Mouse (Mus musculus): ENCODE results near the gene Pdpn.

Gene Pdpn

DNA sequence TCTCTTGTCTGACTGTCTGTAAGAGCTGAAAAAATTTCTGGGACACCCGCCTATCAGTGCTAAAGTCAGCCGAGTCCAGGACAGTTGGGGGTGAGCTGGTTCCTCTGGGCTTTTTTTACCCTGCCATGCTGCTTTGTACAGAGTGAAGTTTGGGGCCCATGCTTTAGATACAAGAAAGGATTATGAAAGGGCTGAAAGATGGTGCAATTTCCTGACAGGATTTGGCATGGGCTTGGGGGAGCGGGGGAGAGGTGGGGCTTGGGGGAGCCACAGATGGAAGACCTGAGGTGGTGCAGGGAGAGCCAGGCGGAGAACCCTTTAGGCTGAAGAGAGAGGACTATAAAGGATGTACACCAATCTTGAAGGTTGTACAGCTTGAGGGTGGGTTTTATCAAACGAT is 60.2 kb downstream of the Pdpn start:
- no peak for DNase-seq (ENCODE audit: low spot score)

- peak; percentile 40 for DNase-seq (ENCODE audit: low spot score)
These were observed 60.9 kb downstream of the Pdpn start for GRCm38 (mm10) chr4:143238241-143239031.

GRCm38 (mm10) chr4:143231790-143232422 is 67.5 kb downstream of the Pdpn start:
- no peak for DNase-seq (ENCODE audit: low spot score)

- DNase-seq (ENCODE audit: low spot score), result no peak
These were observed 68.3 kb downstream of the Pdpn start for GRCm38 (mm10) chr4:143231110-143231509.

DNA sequence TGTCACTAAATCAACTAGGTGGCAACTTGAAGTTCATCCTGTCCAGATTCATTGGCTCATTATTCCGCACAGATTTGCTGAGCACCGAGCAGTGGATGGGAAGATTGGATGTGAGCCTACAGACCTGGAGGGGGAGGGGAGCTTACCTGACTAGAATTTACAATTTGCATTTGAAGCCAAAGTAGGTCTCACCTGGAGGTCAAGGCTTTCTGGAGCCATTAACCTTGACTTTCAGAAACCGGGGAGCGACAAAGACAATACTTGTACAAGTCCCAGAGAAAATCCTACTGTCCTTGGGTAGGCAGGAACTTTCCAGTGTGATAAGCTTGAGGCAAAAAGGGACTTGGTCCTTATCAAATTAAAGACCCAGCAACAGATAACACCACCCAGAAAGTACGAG is 71.4 kb downstream of the Pdpn start:
- no peak for DNase-seq (ENCODE audit: low spot score)

DNA sequence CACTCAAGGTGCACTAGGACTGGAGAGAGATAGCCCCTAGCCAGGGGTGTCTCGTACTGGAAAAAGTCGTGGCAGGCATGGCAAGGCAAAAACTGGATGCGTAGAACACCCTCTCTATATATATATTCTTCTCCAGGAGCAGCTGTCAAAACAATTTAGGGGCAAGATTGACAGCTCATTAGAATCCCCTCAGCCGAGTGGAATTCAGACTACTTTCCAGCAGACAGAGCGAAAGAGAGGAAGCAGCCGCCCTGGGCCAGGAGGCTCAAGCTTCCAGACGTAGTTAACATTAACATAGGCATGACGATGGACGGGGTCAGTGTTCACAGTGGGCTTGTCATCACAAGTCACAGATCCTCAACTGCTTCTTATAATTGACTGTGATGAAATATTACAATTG is 73.5 kb downstream of the Pdpn start:
- DNase-seq (ENCODE audit: low spot score), result no peak

- no peak for DNase-seq (ENCODE audit: low spot score)
These were observed 80.0 kb downstream of the Pdpn start for GRCm38 (mm10) chr4:143219316-143219751.

GRCm38 (mm10) chr4:143218858-143219257 is 80.5 kb downstream of the Pdpn start:
- DNase-seq (ENCODE audit: low spot score), result no peak

Measured in c-Kit-positive CD71-positive TER-119-positive erythroid progenitor cells, embryonic 14.5 days (primary cell).